Mouse (Mus musculus): ENCODE results near the gene Ccdc88a.
"Not testable (repeated sequence)": the region's sequence is repeated elsewhere in the genome, so short reads cannot be mapped to it uniquely, and the experiment has no call there.

The Ccdc88a gene

DNA sequence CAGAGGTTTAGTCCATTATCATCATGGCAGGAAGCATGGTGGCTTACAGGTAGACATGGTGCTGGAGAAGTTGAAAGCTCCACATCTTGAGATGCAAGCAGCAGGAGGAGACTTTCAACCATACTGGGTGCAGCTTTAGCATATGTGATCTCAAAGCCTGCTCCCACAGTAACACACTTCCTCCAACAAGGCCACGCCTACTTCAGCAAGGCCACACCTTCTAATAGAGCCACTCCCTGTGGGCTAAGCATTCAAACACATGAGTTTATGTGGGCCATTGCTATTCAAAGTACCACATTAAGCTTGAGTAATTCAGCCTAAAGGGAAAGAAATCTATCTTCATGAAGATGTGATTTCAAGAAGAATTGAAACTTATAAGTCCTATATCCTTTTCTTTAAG is 119.7 kb downstream of the Ccdc88a start:
- DNase-seq, result no peak

DNA sequence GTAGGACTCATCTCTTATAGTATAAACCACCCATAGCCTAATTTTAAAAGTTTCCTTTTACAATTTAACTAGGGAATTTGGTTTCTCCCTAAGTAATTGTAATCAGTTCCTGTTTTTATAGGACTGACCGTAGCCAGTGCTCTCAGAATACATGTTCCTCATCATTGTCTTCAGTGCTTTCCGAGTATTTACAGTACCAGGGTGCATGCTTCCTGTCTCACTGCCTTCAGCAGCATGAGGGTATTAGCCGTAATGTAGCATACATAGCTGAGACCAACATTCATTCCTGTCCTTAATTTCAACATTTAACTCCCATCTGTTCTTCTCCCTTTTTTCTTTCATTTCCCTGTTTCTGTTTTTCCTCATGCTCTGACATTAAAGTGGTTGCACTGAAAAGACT is 123.5 kb downstream of the Ccdc88a start:
- no peak for DNase-seq

DNA sequence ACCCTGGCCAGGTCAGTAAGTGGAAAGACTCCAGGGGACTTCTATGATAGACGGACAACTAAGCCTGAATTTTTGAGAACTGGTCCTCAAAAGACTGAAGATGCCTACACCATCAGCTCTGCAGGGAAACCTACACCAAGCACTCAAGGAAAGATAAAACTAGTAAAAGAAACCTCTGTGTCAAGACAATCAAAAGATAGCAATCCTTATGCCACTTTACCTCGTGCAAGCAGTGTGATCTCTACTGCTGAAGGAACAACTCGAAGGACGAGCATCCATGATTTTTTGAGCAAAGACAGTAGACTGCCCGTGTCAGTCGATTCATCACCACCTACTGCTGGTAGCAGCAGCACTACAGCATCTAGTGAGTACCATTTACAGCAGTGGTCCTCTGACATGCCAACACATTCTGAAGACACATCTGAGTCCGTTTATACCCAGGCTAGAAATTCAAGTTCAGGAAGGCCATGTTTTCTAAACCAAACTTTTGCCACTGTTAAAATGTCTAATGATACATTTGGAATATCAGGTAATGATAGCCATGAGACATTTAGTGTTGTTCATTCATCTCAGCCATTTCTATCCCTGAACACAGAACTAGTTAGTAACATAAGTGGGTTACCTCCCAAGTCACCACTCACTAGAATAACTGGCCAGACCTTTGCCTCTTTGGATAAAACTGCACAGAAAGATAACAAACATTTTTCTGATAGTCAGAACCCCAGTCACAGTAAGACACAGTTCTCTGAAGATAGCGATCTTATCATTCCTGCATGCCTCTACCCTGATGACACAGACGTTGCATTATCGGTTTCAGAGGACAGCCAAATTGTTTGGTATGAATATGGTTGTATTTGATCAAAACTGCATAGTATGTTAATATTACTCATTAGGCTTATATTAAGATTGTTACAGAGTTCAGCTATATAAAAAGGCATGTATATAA is 130.8 kb downstream of the Ccdc88a start:
- DNase-seq, result no peak

DNA sequence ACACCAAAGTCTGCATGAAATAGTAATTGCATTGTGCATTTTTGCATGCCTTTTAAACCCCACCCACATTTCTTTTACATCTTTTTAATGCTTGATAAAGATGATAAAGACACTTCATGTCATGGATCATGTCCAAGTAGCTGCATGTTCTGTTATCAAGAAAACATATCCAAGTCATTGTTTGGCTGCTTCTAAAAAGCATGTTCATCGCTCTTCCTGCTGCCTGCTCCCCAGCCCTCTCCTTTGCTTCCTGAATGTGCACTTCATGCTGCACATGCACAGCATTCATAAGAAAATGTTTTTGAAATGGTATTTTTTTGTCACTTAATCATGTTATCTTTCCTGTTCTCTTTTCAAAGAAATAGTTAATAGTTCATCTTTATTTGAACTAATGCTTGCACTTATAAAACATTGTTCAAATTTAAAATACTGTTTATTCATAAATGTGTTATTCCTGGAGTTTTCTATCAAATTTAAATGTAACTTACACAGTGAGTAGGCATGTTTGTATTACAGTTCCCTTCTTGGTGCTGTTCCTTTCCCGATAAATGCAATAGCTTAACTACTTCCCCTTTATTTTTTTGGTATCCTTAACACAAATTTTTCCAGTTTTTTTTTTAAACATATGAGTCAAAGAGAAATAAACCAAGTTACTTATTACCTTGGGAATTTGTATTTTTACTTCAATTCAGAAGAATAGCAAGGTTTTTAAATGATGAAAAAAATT is 131.6 kb downstream of the Ccdc88a start:
- DNase-seq, result no peak

DNA sequence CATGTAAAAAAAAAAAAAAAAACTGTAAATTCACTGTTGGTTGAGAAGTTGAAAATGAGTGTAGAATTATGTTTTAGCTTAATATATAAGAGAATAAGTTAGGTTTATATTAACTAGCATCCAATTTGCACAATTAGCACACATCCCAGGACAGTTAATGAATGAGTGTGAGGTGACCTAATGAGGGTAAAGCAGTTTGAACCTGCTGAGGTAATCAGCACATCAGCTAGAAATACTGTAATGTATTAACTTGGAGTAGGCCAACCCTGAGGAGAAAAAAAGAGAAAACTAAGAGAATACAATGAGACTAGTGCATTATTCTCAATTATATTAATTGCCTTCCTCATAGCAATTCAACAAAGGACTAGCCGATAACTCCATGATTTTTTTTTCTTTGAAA is 136.0 kb downstream of the Ccdc88a start:
- no peak for DNase-seq

DNA sequence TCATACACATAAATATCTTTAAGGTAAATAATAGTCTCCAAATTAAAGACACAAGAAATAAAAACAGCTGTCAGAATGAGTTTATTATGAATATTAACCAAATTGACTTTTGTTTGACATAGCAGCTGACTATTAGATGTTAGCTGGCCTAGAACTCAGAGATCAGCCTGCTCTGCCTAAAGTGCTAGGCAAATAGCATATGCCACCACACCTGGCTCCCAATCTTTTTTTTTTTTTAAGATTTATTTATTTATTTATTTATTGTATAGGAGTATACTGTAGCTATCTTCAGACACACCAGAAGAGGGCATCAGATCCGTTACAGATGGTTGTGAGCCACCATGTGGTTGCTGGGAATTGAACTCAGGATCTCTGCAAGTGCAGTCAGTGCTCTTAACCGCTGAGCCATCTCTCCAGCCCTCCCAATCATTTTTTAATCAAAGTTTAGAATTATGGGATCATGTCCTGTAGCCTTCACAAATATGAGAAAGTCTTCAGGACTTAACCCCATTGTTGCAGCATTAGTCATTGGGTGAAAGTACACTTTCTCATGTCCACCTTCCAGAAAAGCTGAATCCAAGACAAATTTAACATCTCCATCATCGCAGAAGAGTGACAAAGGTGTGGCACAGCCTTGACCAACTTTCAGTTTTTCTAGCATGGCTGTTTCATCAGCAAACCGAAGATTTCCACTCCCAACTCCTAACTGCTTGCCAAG is 139.5 kb downstream of the Ccdc88a start:
- no peak for DNase-seq

DNA sequence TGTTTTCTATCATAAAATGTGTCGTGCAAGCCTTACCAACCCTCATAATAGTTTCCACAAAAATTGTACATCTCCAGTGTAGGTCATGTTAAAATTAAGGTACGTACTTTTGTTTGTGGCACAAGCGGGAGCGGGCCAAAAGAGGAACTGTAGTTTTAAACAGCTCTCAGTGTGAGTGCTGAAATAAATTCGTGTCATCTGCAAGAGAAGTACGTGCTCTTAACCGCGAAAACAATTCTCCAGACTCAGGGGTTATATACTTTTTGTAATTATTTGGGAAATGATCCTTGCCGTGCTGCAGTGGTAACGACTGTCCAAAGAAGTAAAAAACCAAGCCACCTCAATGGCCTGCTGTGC is 140.8 kb downstream of the Ccdc88a start:
- DNase-seq, result no peak

DNA sequence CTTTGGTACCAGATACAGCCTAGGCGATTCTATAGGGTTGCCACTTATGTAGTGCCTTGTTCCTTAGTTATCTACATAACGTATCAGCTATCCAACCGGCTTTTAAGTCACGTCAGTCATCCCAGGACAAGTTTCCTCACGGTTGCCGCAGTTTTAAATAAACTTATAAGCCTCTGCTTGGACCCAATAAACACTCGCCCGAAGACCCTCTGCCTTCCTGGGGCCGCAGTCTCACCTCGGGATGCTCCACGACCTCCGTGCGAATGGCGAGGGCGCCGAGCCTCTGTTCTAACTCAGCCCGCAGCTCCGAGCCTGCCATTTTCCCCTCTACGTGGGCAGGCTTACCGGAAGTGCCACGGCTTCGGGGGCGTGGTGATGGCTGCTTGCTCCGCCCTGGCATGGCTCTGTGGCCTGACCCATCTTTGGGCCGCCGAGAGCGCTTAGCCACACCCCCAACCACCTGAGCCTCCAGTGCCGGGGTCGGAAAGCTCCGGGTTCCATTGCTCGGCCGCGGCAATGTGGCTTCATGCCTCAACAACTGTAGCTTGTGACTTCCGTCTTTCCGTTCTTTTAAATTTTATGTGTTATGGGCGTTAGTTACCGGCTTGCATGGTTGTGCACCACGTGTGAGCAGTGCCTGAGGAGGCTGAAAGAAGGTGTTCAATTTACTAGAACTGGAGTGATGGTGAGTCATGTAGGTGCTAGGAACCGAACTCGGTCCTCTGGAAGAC is 141.4 kb downstream of the Ccdc88a start, which contains the start of gene Prorsd1:
Gene Prorsd1 (minus strand): TSS at position 352 of the 731 bp plus-strand sequence.
- peak; percentile 92 for DNase-seq

DNA sequence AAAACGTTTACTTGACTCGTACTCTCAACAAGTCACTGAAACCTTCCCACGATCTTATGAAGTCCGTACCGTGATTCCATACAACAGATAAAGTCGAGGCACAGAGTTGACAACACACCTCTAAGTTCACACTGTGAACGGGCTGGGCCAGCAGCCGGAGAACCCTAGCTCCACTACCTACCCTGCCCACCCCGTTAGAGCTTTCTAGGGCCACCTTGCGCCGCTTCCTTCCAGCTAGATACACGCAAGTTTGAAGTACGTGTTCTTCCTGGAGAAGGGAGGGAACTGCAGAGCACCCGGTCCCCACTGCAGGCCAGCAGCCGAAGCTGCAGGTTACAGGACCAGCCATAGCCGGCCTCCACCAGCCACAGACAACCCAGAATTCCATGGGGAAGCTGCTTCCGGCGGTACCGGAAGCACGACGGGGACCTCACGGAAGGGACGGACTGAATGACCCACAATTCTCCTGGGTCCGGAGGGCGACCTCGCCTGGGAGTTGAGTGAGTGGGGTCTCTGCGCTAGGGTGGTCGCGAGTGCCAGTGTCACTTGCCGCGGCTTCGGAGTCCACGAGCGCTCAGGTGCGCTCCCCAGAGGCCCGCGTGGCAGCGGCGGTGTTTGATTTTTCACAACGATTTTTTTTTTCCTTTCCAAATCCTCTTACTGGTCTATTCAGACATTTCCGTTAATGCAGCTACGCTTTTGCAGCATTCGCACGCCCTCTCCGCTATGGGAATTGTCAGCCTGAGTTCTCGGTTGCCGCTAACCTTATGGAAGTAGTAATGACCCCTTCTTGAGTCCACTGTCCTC is 152.7 kb downstream of the Ccdc88a start, which contains the start of gene Mtif2:
Gene Mtif2 (plus strand): TSS at position 421 of the 807 bp plus-strand sequence.
- DNase-seq, result peak; percentile 75

DNA sequence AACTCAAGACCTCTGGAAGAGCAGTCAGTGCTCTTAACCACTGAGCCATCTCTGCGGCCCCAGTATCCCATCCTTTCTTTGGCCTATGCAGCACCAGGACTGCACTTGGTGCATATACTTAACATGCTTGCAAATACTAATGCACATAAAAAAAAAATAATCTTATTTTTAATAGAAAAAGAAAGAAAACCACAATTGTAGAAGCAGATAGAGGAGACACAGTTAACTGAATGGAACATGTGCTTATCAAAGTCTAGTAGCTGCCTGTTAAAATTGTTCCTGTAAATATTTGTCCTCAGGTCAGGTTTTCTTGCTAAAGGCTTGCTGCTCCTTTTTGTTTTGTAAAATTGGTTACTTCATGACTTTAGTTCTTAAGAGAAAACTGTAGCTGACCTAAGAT is 164.7 kb downstream of the Ccdc88a start:
- DNase-seq, result no peak

DNA sequence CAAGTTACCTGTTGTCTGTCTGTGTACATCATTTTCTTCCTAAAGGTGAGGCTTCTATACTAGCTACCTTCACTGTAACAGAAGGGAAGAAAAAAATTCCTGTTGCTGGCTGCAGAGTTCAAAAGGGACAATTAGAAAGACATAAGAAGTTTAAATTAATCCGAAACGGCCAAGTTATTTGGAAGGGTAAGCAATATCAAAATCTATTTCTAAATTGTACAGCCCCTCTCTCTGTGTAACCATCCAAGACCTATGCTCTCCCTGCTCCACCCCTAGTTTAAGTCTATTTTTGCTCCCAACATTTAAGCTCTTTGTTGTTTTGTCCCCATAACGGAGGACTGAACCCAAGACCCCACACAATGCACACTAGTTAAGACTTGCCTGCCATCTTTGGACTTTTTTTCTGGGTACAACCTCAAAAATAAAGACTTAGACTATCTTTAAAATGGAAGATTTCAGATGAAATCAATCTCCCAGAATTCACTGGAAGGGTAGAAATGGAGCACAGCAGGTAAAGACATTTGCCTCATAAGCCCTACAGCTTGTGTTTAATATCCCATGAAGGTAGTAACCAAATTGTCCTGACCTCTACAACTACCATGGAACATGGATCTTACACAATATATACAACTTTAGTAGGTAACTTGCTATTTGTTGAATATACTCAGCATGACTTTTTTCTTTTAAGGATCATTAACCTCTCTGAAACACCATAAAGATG is 170.9 kb downstream of the Ccdc88a start:
- no peak for DNase-seq

DNA sequence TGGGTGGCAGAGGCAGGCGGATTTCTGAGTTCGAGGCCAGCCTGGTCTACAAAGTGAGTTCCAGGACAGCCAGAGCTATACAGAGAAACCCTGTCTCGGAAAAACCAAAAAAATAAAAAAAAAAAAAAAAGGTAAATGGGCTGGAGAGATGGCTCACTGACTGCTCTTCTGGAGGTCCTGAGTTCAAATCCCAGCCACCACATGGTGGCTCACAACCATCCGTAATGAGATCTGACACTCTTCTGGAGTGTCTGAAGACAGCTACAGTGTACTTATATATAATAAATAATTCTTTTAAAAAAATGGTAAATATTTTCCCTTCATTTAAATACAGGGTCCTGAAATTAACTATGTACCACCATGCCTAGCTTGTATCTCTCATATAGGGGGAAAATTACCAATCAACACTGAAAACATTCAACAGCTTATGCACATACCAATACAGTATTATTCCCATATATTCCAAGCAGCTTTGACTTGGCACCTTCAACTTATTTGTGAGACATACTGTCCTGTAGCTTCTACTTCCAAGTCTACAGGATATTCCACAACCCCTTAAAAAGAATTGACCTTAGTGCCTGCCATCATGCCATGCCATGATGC is 171.8 kb downstream of the Ccdc88a start:
- DNase-seq, result not testable (repeated sequence)

DNA sequence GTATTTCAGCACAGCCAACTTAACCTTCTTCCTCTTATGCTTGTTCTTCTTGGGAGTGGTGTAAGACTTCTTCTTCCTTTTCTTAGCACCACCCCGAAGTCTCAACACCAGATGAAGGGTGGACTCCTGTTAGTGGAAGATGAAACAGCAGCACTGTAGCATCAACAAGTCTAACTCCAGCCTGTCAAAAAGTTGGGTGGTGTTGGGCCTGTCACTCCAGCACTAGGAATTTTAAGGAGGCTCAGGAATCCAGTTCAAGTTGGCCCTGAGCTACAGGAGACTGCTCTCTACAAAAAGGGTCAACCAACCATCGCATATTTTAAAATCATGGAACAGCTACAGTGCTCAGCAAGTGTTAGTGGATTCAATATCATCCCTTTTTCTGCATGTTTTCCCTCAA is 172.8 kb downstream of the Ccdc88a start:
- DNase-seq, result not testable (repeated sequence)

DNA sequence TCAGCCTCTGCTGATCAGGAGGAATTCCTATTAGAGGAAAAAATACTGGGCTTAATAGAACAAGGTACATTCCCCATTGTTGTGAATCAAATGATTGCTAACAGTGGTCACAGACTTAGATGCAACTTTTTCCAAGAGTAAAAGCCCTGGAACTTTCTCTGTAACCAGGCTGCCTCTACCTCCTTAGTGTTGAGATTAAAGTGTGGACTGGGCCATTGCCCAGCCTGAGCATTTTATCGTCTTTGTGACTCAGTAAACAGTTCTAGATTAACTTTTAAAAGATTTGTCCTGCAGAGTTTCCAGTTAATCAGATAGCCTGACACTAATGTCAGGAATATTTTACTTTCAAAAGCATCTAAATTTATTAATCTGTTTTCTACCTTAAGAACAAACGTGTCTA is 173.3 kb downstream of the Ccdc88a start:
- DNase-seq, result no peak

DNA sequence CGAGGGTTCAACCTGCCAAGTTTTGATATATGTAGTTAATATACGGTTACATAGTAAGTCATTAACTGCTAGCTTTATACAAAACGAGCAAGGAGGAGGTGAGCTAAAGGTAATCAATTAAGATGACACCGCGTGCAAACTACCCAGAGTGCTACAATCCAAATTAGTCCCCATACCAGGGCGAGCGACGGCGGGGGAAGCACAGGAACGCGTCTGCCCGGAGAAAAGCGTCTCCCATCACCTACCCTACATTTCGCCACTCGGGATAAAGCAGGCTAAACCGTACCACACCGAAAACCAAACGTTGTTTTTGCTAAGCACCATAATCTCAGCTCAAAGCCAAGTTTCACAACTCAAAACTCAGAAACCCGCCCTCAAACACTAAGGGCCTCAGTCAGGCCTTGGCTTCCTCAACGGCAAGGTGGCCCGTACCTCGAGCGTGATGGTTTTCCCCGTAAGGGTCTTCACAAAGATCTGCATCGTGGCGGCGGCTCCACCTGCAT is 173.8 kb downstream of the Ccdc88a start:
- no peak for DNase-seq

DNA sequence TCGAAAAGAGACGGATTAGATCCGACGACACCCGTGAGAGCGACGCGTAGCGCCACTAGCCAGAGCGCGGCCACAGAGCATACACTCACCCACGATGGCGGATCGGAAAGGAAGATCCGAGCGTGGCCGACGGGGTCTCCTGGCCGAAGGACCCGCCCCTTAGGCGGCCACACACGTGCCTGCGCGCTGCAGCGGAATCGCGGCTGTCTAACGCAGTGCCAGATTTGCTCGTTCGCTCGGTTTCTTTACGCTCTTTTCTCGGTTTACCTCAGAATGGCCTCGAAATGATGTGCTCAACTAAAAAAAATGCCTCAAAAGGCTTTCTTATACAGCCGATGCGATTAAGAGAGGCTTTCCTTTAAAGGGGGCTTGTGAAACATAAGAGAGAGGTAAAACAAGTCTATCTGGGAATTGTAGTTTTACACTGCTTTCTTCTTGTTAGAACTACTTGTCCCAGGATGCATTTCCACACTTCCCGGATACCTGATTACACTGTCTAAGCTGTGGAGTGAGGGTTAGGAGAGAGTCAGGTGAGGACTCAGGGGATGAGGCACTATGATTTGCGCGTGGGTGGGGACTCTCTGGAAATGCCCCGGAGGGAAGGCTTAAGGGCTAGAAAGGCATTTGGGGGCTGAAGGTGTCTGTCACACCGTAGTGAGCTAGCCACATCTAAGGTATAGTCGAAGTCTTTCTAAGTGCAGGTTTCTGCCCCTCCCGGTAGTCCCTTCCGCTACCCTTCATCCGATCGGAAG is 174.5 kb downstream of the Ccdc88a start, which contains the start of the genes Clhc1 and Rps27a:
Gene Clhc1 (plus strand): TSS at position 199 of the 752 bp plus-strand sequence.
Gene Rps27a (minus strand): TSS at position 358 of the 752 bp plus-strand sequence.
- DNase-seq, result peak; percentile 97

DNA sequence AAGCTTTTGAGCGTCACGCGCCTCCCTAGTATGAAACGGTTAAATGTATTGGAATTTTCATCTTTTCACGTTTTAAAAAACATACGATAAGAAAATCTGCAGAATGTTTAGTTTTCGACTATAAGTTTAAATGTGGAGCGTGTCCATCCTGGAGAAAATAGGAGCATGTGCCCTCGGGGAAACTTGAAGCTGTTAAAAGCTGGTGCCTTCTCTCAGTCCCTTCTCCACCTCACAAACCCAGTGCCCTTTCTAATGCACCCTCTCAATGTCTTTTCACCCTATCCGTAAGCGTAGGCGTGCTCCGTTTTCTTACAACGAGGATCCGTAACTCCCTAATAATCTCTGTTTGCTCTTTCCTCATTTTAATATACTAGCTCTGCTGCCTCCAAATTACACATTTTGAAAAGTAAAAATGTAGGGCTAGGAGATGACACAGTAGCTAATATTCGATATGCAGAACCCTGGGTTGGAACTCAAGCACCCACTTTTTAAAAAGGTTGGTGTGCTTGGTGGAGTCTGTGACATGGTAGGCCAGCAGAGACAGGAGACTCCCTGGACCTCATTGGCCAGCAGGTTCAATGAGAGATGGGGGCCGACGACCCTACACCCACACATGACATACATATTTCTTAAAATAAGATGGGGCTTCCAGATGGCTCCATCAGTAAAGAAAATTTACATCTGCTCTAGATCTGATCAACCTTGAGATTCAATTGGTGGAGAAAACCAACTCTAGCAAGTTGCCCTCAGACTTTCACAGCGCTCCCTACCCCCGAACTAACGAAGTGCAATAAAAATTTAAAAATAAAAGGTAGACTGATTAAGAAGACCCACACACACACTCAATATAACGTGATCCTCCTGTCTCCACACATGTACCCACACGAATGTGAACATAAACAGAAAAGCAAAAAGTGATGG is 175.3 kb downstream of the Ccdc88a start:
- DNase-seq, result no peak

DNA sequence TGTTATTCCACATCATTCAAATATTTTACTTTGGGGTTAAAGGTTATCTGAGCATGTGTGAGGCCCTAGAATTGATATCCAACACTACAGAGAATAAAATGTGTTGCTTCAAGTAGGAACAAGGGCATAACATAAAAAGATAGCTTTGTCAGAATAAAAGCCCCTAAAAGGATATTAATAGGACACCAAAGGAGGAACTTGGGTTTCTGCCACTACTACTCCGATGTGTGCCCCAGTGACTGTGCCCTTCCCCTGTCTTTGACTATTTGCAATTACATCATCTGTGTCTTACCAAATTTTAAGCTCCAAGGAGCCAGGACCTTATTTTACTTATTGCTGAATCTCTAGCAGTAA is 175.9 kb downstream of the Ccdc88a start:
- DNase-seq, result no peak
